Mouse (Mus musculus) stomach, embryonic 15.5 days (tissue): Measurements from ENCODE around the gene Ccdc96. TPM values are rescaled to one million over a fixed set of nuclear protein-coding genes. Genes with fewer than 3 reads are reported as not detected.

Experiments used
- ATAC-seq: fragments of 200-750 bp; cut with Nextera tagmentation; 2 replicates; pipeline ENCODE4 v1.8.0; 2017; ENCODE audit warnings: low read depth, moderate number of reproducible peaks, moderate TSS enrichment; ENCODE audit not compliant: insufficient read depth, low FRiP score
- H3K27ac ChIP-seq: fragments of 300-500 bp; sonication (generic); 2 replicates; pipeline ENCODE4 v1.5.1; 2015; ENCODE audit warnings: mild to moderate bottlenecking, inconsistent platforms
- H3K27me3 ChIP-seq: fragments of 300-500 bp; sonication (generic); replicated peaks from 2 replicates; pipeline ENCODE4 v1.6.1; 2015; ENCODE audit warnings: inconsistent platforms
- H3K36me3 ChIP-seq: fragments of 300-500 bp; sonication (generic); 2 replicates; pipeline ENCODE4 v1.6.1; 2015; ENCODE audit warnings: inconsistent platforms
- H3K4me1 ChIP-seq: fragments of 300-500 bp; sonication (generic); 2 replicates; pipeline ENCODE4 v1.6.1; 2015; ENCODE audit warnings: inconsistent platforms
- H3K4me2 ChIP-seq: fragments of 300-500 bp; sonication (generic); 2 replicates; pipeline ENCODE4 v1.6.1; 2015; ENCODE audit warnings: mild to moderate bottlenecking, inconsistent platforms
- H3K4me3 ChIP-seq: fragments of 300-500 bp; sonication (generic); replicated peaks from 2 replicates; pipeline ENCODE4 v1.5.1; 2015; ENCODE audit warnings: inconsistent platforms
- H3K9ac ChIP-seq: fragments of 300-500 bp; sonication (generic); 2 replicates; pipeline ENCODE4 v1.6.1; 2015; ENCODE audit warnings: inconsistent platforms
- H3K9me3 ChIP-seq: fragments of 300-500 bp; sonication (generic); 2 replicates; pipeline ENCODE4 v1.6.1; 2016; ENCODE audit warnings: inconsistent platforms
- WGBS: fragments of 180-500 bp; shearing (Covaris S2); methylation state at CpG from one replicate; pipeline ENCODE4 v1.1.7; 2015; 5-methylcytosine and 5-hydroxymethylcytosine counted together
- polyA plus RNA-seq: library from polyadenylated mRNA; unstranded; fragments of >200 nt; fragmentation: Nextera tagmentation; extraction: Ambion mirVana; gene quantifications from 2 replicates; pipeline ENCODE4 v1.2.1, GENCODE M21; 2015

Ccdc96 gene
- polyA plus RNA-seq, 1 experiment from 2014 or later, result 0.10 TPM

DNA sequence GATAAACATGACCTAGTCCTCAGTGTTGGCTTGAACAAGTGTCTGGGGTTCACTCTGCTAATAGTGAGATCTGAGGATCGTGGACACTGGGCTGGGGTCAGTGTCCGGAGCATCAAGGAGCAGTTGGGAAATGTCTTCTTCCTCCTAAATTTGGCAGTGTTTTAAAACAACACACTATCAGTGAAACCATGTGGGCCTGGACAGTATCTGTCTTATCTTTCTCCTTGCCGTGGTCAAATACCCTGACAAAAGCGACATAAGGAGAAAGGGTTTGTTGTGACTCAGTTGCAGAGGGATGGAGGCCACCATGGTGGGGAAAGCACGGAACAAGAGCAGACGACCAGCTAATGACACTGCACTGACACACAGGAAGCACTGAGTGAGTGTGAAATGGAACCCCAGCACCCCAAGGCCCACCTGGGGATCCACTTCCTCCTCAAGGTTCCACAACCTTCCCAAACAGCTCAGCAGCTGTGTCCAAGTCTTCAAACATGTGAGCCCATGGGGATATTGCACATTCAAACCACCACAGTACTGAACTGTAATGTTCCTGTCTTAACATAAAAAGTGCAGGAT is 50.2 kb downstream of the Ccdc96 start:
- Histone ChIP-seq H3K27ac (no peak overlapping the region), H3K4me2 (no peak overlapping the region), H3K36me3 (no peaks in the 10 kb centered on the region), H3K9ac (no peak overlapping the region), H3K4me1 (peaks cover 11% of the 10 kb centered on the region; the same call in 1 of the 2 replicates), H3K9me3 (no peaks in the 10 kb centered on the region), H3K27me3 (no peaks in the 10 kb centered on the region), H3K4me3 (no peak overlapping the region)
- ATAC-seq, result no peak
- 71% methylated on average over 6 of the region's 6 CpGs for WGBS

GRCm38 (mm10) chr5:36535438-36536176 is 51.2 kb downstream of the Ccdc96 start:
- H3K9ac ChIP-seq, result no peak overlapping the region
- H3K4me2 ChIP-seq, result no peak overlapping the region
- no peaks in the 10 kb centered on the region for H3K27me3 ChIP-seq
- H3K9me3 ChIP-seq, result no peaks in the 10 kb centered on the region
- 76% methylated on average over 6 of the region's 6 CpGs for WGBS
- H3K4me1 ChIP-seq, result 0 out of 2 replicates have a peak, but pooled peaks cover 6% of the 10 kb centered on the region
- no peak overlapping the region for H3K27ac ChIP-seq
- ATAC-seq, result no peak
- H3K36me3 ChIP-seq, result no peaks in the 10 kb centered on the region
- H3K4me3 ChIP-seq, result no peak overlapping the region

DNA sequence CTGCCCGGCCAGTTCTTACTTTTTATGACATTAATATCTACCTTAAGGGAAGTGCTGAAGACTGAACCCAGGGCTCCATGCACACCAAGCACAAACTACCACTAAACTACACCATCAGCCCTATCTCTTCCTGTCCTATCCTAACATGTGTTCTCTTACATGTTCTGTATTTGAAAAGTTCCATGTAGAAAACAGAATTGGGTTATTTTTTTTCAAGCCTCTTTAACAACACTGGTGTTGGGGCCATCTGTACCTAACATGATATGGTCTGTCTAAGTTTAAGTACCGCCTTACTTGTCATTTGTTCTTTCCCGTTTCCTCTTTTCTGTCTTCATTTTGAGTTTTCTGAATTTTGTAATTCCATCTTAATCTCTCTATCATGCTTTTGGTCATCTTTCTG is 52.0 kb downstream of the Ccdc96 start:
- no peak for ATAC-seq
- Histone ChIP-seq H3K27ac (no peak overlapping the region), H3K9ac (no peak overlapping the region), H3K27me3 (no peaks in the 10 kb centered on the region), H3K9me3 (no peaks in the 10 kb centered on the region), H3K4me2 (no peak overlapping the region), H3K4me1 (no peaks in the 10 kb centered on the region), H3K4me3 (no peak overlapping the region), H3K36me3 (no peaks in the 10 kb centered on the region)
- WGBS, result 84% methylated on average over 3 of the region's 3 CpGs

Other genes with a start within 250 kb of the Ccdc96 start
- gene Sorcs2, start 86.4 kb upstream of the Ccdc96 start, polyA plus RNA-seq, result 13.7 TPM in 2 replicates
- 57.1 and 60.5 TPM in 2 replicates for gene Grpel1, start 19.6 kb upstream of the Ccdc96 start, polyA plus RNA-seq
- gene Tada2b, start 303 bp upstream of the Ccdc96 start, polyA plus RNA-seq, result 2.0 and 2.2 TPM in 2 replicates
- gene Tbc1d14, start 108.7 kb downstream of the Ccdc96 start, polyA plus RNA-seq, result 28.3 and 31.3 TPM in 2 replicates
- 19.6 and 20.0 TPM in 2 replicates for gene D5Ertd579e, start 211.4 kb downstream of the Ccdc96 start, polyA plus RNA-seq